Mouse (Mus musculus): Measurements from ENCODE around the gene Kcnab2. TPM values are rescaled to one million over a fixed set of nuclear protein-coding genes. Genes with fewer than 3 reads are reported as not detected.

Kcnab2 gene
- total RNA-seq, 2 experiments from 2014 or later, result 5.0 to 8.9 TPM

Other genes starting within 250 kb of the Kcnab2 start
- gene Gpr153, start 203.6 kb downstream of the Kcnab2 start, total RNA-seq (2015; ENCODE audit: low replicate concordance), result not detected in 2 replicates
- gene Gpr153, start 203.6 kb downstream of the Kcnab2 start, total RNA-seq (2017; ENCODE audit: low replicate concordance), result not detected in 2 replicates
- not detected in 2 replicates for gene Hes3, start 186.2 kb downstream of the Kcnab2 start, total RNA-seq (2015; ENCODE audit: low replicate concordance)
- gene Hes3, start 186.2 kb downstream of the Kcnab2 start, total RNA-seq (2017; ENCODE audit: low replicate concordance), result not detected in 2 replicates
- gene Icmt, start 180.6 kb downstream of the Kcnab2 start, total RNA-seq (2015; ENCODE audit: low replicate concordance), result 8.0 and 24.5 TPM in 2 replicates
- gene Icmt, start 180.6 kb downstream of the Kcnab2 start, total RNA-seq (2017; ENCODE audit: low replicate concordance), result 14.2 TPM in 2 replicates
- not detected in 2 replicates for gene Rnf207, start 158.9 kb downstream of the Kcnab2 start, total RNA-seq (2015; ENCODE audit: low replicate concordance)
- not detected in 2 replicates for gene Rnf207, start 158.9 kb downstream of the Kcnab2 start, total RNA-seq (2017; ENCODE audit: low replicate concordance)
- 429 and 481 TPM in 2 replicates for gene Rpl22, start 152.1 kb downstream of the Kcnab2 start, total RNA-seq (2015; ENCODE audit: low replicate concordance)
- 506 and 514 TPM in 2 replicates for gene Rpl22, start 152.1 kb downstream of the Kcnab2 start, total RNA-seq (2017; ENCODE audit: low replicate concordance)
- gene Chd5, start 139.2 kb downstream of the Kcnab2 start, total RNA-seq (2015; ENCODE audit: low replicate concordance), result not detected in 2 replicates
- gene Chd5, start 139.2 kb downstream of the Kcnab2 start, total RNA-seq (2017; ENCODE audit: low replicate concordance), result not detected in 2 replicates
- gene Nphp4, start 1.2 kb downstream of the Kcnab2 start, total RNA-seq (2015; ENCODE audit: low replicate concordance), result 8.8 TPM in 1 of 2 replicates, not detected in the other
- gene Nphp4, start 1.2 kb downstream of the Kcnab2 start, total RNA-seq (2017; ENCODE audit: low replicate concordance), result not detected in 2 replicates